Mouse (Mus musculus) neural tube, embryonic 11.5 days (tissue): ENCODE measurements around the gene Knstrn. TPM values are rescaled to one million over a fixed set of nuclear protein-coding genes. Genes with fewer than 3 reads are reported as not detected.
A peak's percentile ranks its signal among the peaks of the same experiment; 100 is the strongest.

Source experiments
- ATAC-seq: fragments of 200-750 bp; cut with Nextera tagmentation; 2 replicates; pipeline ENCODE4 v1.8.0; 2017; ENCODE audit warnings: moderate number of reproducible peaks, mild to moderate bottlenecking, moderate TSS enrichment, moderate library complexity; ENCODE audit not compliant: insufficient read depth, low FRiP score, low TSS enrichment
- DNase-seq: peaks from one replicate; pipeline ENCODE4 v3.0.0-alpha.2; 2015; ENCODE audit warnings: low spot score
- H3K27ac ChIP-seq: fragments of 300-500 bp; sonication (generic); 2 replicates; pipeline ENCODE4 v1.5.1; 2014; ENCODE audit warnings: low read depth, mild to moderate bottlenecking, low read length
- H3K27me3 ChIP-seq: fragments of 300-500 bp; sonication (generic); 2 replicates; pipeline ENCODE4 v1.6.1; 2014; ENCODE audit warnings: mild to moderate bottlenecking, low read length, mixed read lengths; ENCODE audit not compliant: control insufficient read depth, insufficient read depth
- H3K36me3 ChIP-seq: fragments of 300-500 bp; sonication (generic); 2 replicates; pipeline ENCODE4 v1.6.1; 2014; ENCODE audit warnings: mild to moderate bottlenecking, low read length, moderate library complexity, mixed read lengths; ENCODE audit not compliant: control insufficient read depth, insufficient read depth
- H3K4me1 ChIP-seq: fragments of 300-500 bp; sonication (generic); 2 replicates; pipeline ENCODE4 v1.6.1; 2014; ENCODE audit warnings: low read length, mixed read lengths; ENCODE audit not compliant: control insufficient read depth, insufficient read depth
- H3K4me2 ChIP-seq: fragments of 300-500 bp; sonication (generic); 2 replicates; pipeline ENCODE4 v1.6.1; 2014; ENCODE audit warnings: low read depth, mild to moderate bottlenecking, moderate library complexity
- H3K4me3 ChIP-seq: fragments of 300-500 bp; sonication (generic); 2 replicates; pipeline ENCODE4 v1.5.1; 2014; ENCODE audit warnings: low read depth, low read length
- H3K9ac ChIP-seq: fragments of 300-500 bp; sonication (generic); 2 replicates; pipeline ENCODE4 v1.6.1; 2014; ENCODE audit warnings: mild to moderate bottlenecking, low read length
- H3K9me3 ChIP-seq: fragments of 300-500 bp; sonication (generic); 2 replicates; pipeline ENCODE4 v1.6.1; 2016; ENCODE audit warnings: low read length; ENCODE audit not compliant: control insufficient read depth
- WGBS: fragments of 180-500 bp; shearing (Covaris S2); extraction: QIAGEN DNeasy Blood & Tissue Kit; methylation state at CpG from one replicate; pipeline ENCODE4 v1.1.7; 2014; 5-methylcytosine and 5-hydroxymethylcytosine counted together
- polyA plus RNA-seq: library from polyadenylated mRNA; unstranded; fragments of >200 nt; fragmentation: Nextera tagmentation; extraction: Ambion mirVana; gene quantifications from 2 replicates; pipeline ENCODE4 v1.2.1, GENCODE M21; 2014

Gene Knstrn
- polyA plus RNA-seq, 1 experiment from 2014 or later = 146 TPM

DNA sequence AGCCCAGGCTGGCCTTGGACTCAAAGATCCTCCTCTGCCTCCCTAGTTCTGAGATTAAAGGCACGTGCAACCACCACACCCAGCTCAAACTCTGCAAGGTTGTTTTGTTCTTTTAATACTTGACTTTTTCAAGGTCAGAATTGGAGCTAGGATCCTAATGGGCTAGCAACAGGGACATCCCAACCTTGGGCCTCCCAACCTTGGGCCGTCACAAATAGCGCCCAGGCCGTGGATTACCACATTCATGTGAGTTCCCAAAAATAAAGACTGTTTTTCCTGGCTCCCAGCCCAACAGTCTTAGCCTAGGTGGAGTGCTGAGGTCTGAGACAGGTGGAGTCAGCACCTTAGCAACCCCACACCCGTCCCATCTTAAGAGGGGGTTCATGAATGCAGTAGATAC is 68.2 kb downstream of the Knstrn start:
- WGBS = 92% methylated on average over 5 of the region's 5 CpGs
- H3K27me3 ChIP-seq = 0 out of 2 replicates have a peak, but pooled peaks cover 2% of the 10 kb centered on the region
- H3K4me1 ChIP-seq = no peaks in the 10 kb centered on the region; the same call in 1 of the 2 replicates
- ATAC-seq = no peak
- H3K36me3 ChIP-seq = peaks cover 4% of the 10 kb centered on the region; the same call in 1 of the 2 replicates
- H3K27ac ChIP-seq = no peak overlapping the region
- H3K9me3 ChIP-seq = no peaks in the 10 kb centered on the region
- no peak overlapping the region for H3K9ac ChIP-seq
- H3K4me2 ChIP-seq = no peak overlapping the region
- no peak overlapping the region for H3K4me3 ChIP-seq
- DNase-seq = no peak

GRCm38 (mm10) chr2:118882840-118883679 is 69.3 kb downstream of the Knstrn start:
- no peak overlapping the region for H3K27ac ChIP-seq
- peak; percentile 87 for DNase-seq

GRCm38 (mm10) chr2:118887440-118887839 is 73.6 kb downstream of the Knstrn start:
- Histone ChIP-seq H3K27me3 (0 out of 2 replicates have a peak, but pooled peaks cover 2% of the 10 kb centered on the region), H3K4me1 (no peaks in the 10 kb centered on the region; the same call in 1 of the 2 replicates), H3K9me3 (no peaks in the 10 kb centered on the region), H3K4me2 (no peak overlapping the region), H3K36me3 (no peaks in the 10 kb centered on the region), H3K27ac (no peak overlapping the region), H3K4me3 (no peak overlapping the region), H3K9ac (no peak overlapping the region)
- DNase-seq = no peak
- 73% methylated on average over 13 of the region's 13 CpGs for WGBS
- no peak for ATAC-seq

More at GRCm38 (mm10) chr2:118882840-118883679, 69.3 kb downstream of the Knstrn start:
- Histone ChIP-seq H3K4me2 (peak overlapping the region; percentile 70), H3K27me3 (0 out of 2 replicates have a peak, but pooled peaks cover 2% of the 10 kb centered on the region), H3K4me1 (no peaks in the 10 kb centered on the region; the same call in 1 of the 2 replicates), H3K36me3 (no peaks in the 10 kb centered on the region), H3K4me3 (peak overlapping the region; percentile 27; the same call in 1 of the 2 replicates), H3K9me3 (no peaks in the 10 kb centered on the region), H3K9ac (peak overlapping the region; percentile 20)
- 2% methylated on average over 32 of the region's 32 CpGs for WGBS
- ATAC-seq = peak; percentile 69

GRCm38 (mm10) chr2:118887845-118888548 is 74.2 kb downstream of the Knstrn start:
- no peak for DNase-seq
- whole genome bisulfite sequencing = 39% methylated on average over 14 of the region's 14 CpGs

DNA sequence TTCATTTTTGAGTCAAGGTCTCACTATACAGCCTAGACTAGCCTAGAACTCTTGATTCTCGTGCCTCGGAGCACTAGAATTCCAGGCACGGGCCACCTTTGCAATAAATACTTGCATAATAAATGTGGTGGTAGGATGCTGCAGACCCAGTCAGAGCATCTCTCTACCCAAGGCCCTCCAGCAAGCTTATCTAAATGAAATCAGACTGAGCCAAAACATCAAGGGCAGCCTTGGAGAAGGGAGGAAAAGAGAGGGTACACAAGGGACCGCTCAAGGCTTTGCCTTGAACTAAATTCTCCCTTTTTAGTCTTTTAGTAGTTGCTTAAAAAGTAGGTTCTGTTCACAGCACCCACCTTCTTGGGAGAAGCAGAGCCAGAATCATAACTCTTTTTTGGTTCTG is 77.4 kb downstream of the Knstrn start:
- ATAC-seq = no peak
- no peaks in the 10 kb centered on the region for H3K9me3 ChIP-seq
- no peak overlapping the region for H3K27ac ChIP-seq
- peaks cover 2% of the 10 kb centered on the region for H3K4me1 ChIP-seq
- no peak overlapping the region for H3K4me3 ChIP-seq
- H3K36me3 ChIP-seq = no peaks in the 10 kb centered on the region
- no peak overlapping the region for H3K9ac ChIP-seq
- peaks cover 19% of the 10 kb centered on the region for H3K27me3 ChIP-seq
- DNase-seq = no peak
- no peak overlapping the region for H3K4me2 ChIP-seq
- WGBS = 88% methylated on average over 4 of the region's 4 CpGs

More at GRCm38 (mm10) chr2:118887845-118888548, 74.2 kb downstream of the Knstrn start:
- no peak for ATAC-seq
- Histone ChIP-seq H3K27me3 (0 out of 2 replicates have a peak, but pooled peaks cover 2% of the 10 kb centered on the region), H3K4me3 (no peak overlapping the region), H3K4me2 (no peak overlapping the region), H3K9ac (no peak overlapping the region), H3K27ac (no peak overlapping the region), H3K36me3 (no peaks in the 10 kb centered on the region), H3K4me1 (no peaks in the 10 kb centered on the region; the same call in 1 of the 2 replicates), H3K9me3 (no peaks in the 10 kb centered on the region)

DNA sequence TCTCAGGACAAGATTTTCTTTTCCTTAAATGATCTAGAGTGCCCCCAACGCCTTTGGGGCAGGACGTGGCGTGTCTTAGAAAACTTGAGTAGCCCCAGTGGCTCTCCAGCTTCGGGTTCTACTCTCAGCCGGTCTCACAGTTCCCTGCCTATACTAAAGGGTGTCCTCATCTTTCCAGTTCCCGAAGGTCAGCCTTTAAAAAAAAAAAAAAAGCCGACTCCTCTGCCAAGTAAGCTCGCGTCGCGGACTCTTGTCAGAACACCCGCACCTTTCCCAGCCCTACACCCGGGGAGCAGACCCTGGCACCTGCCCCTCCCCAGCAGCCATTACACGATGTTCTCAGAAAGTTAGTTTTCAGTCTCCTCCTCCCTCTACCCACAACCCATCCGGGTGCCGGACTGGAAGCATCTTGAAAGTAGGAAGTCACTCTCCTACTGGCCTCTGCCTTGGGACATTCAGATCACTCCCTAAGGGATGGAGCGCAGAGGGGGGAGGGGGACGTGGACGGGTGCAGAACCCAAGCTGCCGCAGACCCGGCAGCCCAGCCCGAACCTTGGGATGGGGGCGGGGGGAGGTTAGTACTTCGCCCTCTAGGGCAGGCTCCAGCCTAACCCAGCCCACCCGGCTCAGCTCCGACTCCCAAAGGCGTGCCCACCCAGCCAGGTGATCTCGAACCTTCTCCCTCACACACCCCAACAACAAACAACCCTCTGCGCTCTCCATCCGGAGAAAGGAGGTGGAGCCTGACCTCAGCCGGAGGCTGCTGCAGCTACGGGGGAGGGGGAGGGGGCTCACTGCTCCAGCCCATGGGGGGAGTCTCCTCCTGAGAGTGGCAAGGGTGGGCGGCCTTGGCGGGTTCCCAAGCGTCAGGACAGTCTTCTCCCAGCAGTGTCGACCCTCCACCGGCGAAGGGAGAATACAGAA is 82.4 kb downstream of the Knstrn start:
- Histone ChIP-seq H3K4me1 (peaks cover 20% of the 10 kb centered on the region), H3K27ac (no peak overlapping the region), H3K9ac (peak overlapping the region; percentile 19; the same call in 1 of the 2 replicates), H3K36me3 (no peaks in the 10 kb centered on the region), H3K9me3 (no peaks in the 10 kb centered on the region), H3K4me3 (peak overlapping the region; percentile 30), H3K4me2 (peak overlapping the region; percentile 63), H3K27me3 (peaks cover 57% of the 10 kb centered on the region)
- WGBS = under 1% methylated on average over 38 of the region's 38 CpGs
- ATAC-seq (no peak), DNase-seq (peak; percentile 51)

DNA sequence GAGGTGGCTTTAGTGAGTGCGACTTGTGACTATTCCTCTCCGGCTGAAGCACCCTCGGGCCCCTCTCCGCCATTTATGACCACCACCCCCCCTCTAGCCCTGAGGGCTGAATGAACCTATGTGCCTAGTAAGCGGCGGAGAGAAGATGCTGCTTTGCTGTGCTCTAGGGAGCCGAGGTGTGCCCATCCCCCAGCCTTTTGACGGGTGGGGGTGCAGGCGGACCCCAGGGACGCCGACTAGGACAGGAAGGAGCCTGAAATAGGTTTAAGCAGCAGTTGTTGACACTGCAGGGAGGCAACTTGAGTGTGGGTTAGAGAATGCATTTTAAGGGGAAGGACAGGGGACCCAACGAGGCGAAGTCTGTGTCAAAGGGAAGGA is 83.1 kb downstream of the Knstrn start:
- ATAC-seq (no peak), DNase-seq (peak; percentile 45)
- Histone ChIP-seq H3K4me3 (peak overlapping the region; percentile 30), H3K4me2 (peak overlapping the region; percentile 63), H3K27ac (no peak overlapping the region), H3K9ac (no peak overlapping the region; the same call in 1 of the 2 replicates), H3K27me3 (peaks cover 57% of the 10 kb centered on the region), H3K36me3 (no peaks in the 10 kb centered on the region), H3K9me3 (no peaks in the 10 kb centered on the region), H3K4me1 (peaks cover 20% of the 10 kb centered on the region)
- 0% methylated on average over 13 of the region's 13 CpGs for WGBS

DNA sequence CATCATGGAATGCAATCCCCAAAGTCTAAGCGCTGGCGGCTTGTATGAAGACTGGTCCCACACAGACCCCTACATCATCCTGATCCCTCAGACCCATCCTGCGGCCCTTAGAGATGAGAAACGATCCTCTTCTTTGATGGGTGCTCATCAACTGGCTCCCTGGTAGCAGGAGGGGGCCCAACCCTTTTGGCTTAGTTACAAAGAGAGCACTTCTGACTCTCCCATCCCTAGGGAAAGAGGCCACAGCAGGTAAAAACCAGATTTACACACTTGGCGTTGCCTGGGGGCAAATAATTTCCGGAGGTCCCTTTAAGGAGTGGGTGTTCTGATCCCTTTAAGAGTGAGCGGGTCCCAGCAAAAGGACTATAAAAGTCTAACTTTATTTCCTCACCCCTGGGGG is 83.6 kb downstream of the Knstrn start:
- WGBS = 2% methylated on average over 7 of the region's 7 CpGs
- DNase-seq = peak; percentile 25
- peaks cover 20% of the 10 kb centered on the region for H3K4me1 ChIP-seq

More for the DNA sequence above, 83.6 kb downstream of the Knstrn start:
- H3K9ac ChIP-seq = no peak overlapping the region
- no peaks in the 10 kb centered on the region for H3K9me3 ChIP-seq
- ATAC-seq = no peak
- H3K27ac ChIP-seq = no peak overlapping the region
- H3K27me3 ChIP-seq = peaks cover 57% of the 10 kb centered on the region
- peak overlapping the region; percentile 30; the same call in 1 of the 2 replicates for H3K4me3 ChIP-seq
- H3K36me3 ChIP-seq = no peaks in the 10 kb centered on the region
- peak overlapping the region; percentile 63; the same call in 1 of the 2 replicates for H3K4me2 ChIP-seq
